Mouse (Mus musculus): ENCODE data around the gene Podxl2.

GRCm38 (mm10) chr6:88804966-88805577 is 69.8 kb downstream of the Podxl2 start:
- TF ChIP-seq MAX (IDR thresholded peaks at IDR 0.05) (no peak), CTCF (IDR thresholded peaks at IDR 0.05; ENCODE audit: control insufficient read depth, insufficient read depth, insufficient read length) (no peak), CEBPB (IDR thresholded peaks at IDR 0.05; ENCODE audit: low read depth) (no peak), USF1 (IDR thresholded peaks at IDR 0.05; ENCODE audit: low read depth) (no peak), MYOD1 (IDR thresholded peaks at IDR 0.05; ENCODE audit: control insufficient read depth, insufficient read length, low read depth) (no peak)

Data from C2C12 (cell line).